Mouse (Mus musculus): ENCODE data around the gene Sympk. TPM values are rescaled to one million over a fixed set of nuclear protein-coding genes. Genes with fewer than 3 reads are reported as not detected.

Sympk gene
- polyA plus RNA-seq, 1 experiment from 2014 or later = 26.8 TPM

DNA sequence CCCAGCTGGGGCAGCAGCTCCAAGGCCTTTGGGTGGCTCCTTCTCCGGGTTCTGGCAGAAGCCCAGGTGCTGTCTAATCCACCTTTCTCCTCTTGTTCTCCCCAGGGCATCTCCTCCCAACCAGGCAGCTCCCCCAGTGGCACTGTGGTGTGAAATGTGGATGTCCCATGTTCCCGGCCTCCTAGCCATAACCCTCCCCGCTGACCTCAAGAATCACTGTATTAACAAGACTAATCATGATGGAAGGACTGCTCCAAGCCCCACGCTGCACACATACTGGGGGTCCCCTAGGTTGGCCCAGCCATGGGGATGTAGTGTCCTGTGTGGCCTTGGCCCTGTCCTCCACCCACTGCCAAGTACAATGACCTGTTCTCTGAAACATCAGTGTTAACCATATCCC is 58.0 kb downstream of the Sympk start:
- 79% methylated on average over 4 of the region's 4 CpGs for WGBS
- Histone ChIP-seq H3K27me3 (ENCODE audit: insufficient read depth, low read length) (no peaks in the 10 kb centered on the region), H3K9me3 (ENCODE audit: low read depth, low read length) (no peaks in the 10 kb centered on the region), H3K4me2 (no peak overlapping the region), H3K9ac (peak overlapping the region; percentile 7; the same call in 1 of the 2 replicates), H3K36me3 (ENCODE audit: insufficient read depth) (peaks cover 62% of the 10 kb centered on the region), H3K27ac (ENCODE audit: low read depth) (no peak overlapping the region), H3K4me1 (ENCODE audit: insufficient read depth) (peaks cover 14% of the 10 kb centered on the region), H3K4me3 (ENCODE audit: low read depth, low read length) (no peak overlapping the region)
- ATAC-seq (ENCODE audit: insufficient read depth) (no peak), DNase-seq (no peak)
- TF ChIP-seq CTCF (IDR thresholded peaks at IDR 0.05; ENCODE audit: low read depth) = no peak

GRCm38 (mm10) chr7:19083096-19083495 is 58.9 kb downstream of the Sympk start:
- peaks cover 67% of the 10 kb centered on the region for H3K36me3 ChIP-seq (ENCODE audit: insufficient read depth)
- ATAC-seq (ENCODE audit: insufficient read depth) = peak; percentile 3; the same call in 1 of the 2 replicates
- no peak for TF ChIP-seq CTCF (IDR thresholded peaks at IDR 0.05; ENCODE audit: low read depth)
- peak overlapping the region; percentile 28; the same call in 1 of the 2 replicates for H3K27ac ChIP-seq (ENCODE audit: low read depth)
- peak overlapping the region; percentile 56 for H3K4me2 ChIP-seq
- peaks cover 9% of the 10 kb centered on the region for H3K4me1 ChIP-seq (ENCODE audit: insufficient read depth)
- no peaks in the 10 kb centered on the region for H3K27me3 ChIP-seq (ENCODE audit: insufficient read depth, low read length)
- H3K9ac ChIP-seq = no peak overlapping the region
- no peak overlapping the region for H3K4me3 ChIP-seq (ENCODE audit: low read depth, low read length)
- DNase-seq = peak; percentile 21
- no peaks in the 10 kb centered on the region for H3K9me3 ChIP-seq (ENCODE audit: low read depth, low read length)
- 47% methylated on average over 6 of the region's 6 CpGs for WGBS

- peak within 1 kb of the TSS; percentile 50 for H3K9ac ChIP-seq
- H3K4me2 ChIP-seq = peak within 1 kb of the TSS; percentile 56
- H3K4me1 ChIP-seq (ENCODE audit: insufficient read depth) = peaks cover 9% of the 10 kb centered on the region
- peak within 1 kb of the TSS; percentile 35 for H3K4me3 ChIP-seq (ENCODE audit: low read depth, low read length)
- H3K36me3 ChIP-seq (ENCODE audit: insufficient read depth) = peaks cover 66% of the 10 kb centered on the region
- TF ChIP-seq CTCF (IDR thresholded peaks at IDR 0.05; ENCODE audit: low read depth) = no peak
- no peaks in the 10 kb centered on the region for H3K27me3 ChIP-seq (ENCODE audit: insufficient read depth, low read length)
- H3K9me3 ChIP-seq (ENCODE audit: low read depth, low read length) = no peaks in the 10 kb centered on the region
- DNase-seq (peak; percentile 33), ATAC-seq (ENCODE audit: insufficient read depth) (peak; percentile 48)
- H3K27ac ChIP-seq (ENCODE audit: low read depth) = peak within 1 kb of the TSS; percentile 59; the same call in 1 of the 2 replicates
- WGBS = 34% methylated on average over 10 of the region's 10 CpGs
These were observed 59.5 kb downstream of the Sympk start, which contains the start of gene Dmpk for GRCm38 (mm10) chr7:19083701-19084100. TSS of gene Dmpk (plus strand) at chr7:19083849.

DNA sequence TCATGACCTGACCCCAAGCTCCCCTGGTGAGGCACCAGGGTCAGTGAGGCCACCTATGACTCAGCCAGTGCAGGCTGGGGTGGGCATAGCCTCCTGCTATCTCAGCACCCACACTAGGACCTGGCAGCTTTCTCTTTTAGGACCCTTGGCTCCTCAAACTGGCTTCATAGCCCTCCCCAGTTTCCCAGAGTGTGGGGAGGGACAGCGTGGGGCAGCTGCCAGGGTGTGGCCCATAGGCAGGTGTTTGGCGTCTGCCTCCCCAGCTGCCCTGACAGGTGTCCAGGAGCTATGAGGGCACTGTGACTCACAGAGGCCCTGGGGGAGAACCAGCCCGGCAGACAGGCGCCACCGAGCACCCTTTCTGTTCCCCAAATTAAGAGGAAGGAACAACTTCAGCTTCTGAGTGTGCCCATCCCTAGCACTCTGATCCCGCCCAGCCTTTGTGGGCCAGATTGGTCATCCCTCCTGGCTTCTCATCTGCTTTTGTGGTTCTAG is 60.1 kb downstream of the Sympk start:
- peaks cover 9% of the 10 kb centered on the region for H3K4me1 ChIP-seq (ENCODE audit: insufficient read depth)
- WGBS = 59% methylated on average over 6 of the region's 6 CpGs
- H3K9ac ChIP-seq = peak overlapping the region; percentile 50
- H3K27ac ChIP-seq (ENCODE audit: low read depth) = peak overlapping the region; percentile 59; the same call in 1 of the 2 replicates
- DNase-seq (no peak), ATAC-seq (ENCODE audit: insufficient read depth) (0 out of 2 replicates have a peak, but pooled peaks have one; percentile 6)
- H3K4me2 ChIP-seq = peak overlapping the region; percentile 56
- TF ChIP-seq CTCF (IDR thresholded peaks at IDR 0.05; ENCODE audit: low read depth) = no peak
- H3K9me3 ChIP-seq (ENCODE audit: low read depth, low read length) = no peaks in the 10 kb centered on the region
- no peaks in the 10 kb centered on the region for H3K27me3 ChIP-seq (ENCODE audit: insufficient read depth, low read length)
- H3K4me3 ChIP-seq (ENCODE audit: low read depth, low read length) = peak overlapping the region; percentile 35
- peaks cover 63% of the 10 kb centered on the region for H3K36me3 ChIP-seq (ENCODE audit: insufficient read depth)

DNA sequence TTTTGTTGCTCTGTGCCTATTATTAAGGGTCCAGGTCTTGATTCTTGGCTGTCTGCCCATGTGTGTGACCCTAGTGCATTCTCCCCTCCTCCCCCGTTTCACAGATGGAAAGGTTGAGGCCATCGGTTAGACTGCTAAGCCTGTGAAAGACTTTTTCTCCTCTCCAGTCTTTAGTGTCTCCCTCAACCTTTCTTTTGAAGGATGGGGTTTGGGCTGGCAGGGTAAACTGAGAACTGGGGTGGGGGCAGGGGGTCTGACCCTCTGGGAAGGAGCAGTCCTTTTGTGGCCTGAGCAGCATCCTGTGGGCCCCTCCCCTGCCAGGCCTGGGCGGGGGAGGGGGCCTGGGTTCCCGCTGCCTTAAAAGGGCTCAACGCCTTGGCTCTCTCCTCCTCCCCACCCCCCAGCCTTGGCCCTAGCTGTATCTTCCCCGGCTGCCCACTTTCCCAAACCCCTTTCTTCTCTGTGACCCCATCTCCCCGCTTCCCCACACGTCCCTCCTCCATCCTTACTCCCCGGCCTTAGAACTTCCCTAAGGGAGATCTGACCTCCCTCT is 60.8 kb downstream of the Sympk start:
- peak overlapping the region; percentile 35 for H3K4me3 ChIP-seq (ENCODE audit: low read depth, low read length)
- ATAC-seq (ENCODE audit: insufficient read depth) (no peak), DNase-seq (peak; percentile 26)
- peaks cover 57% of the 10 kb centered on the region for H3K36me3 ChIP-seq (ENCODE audit: insufficient read depth)
- peaks cover 9% of the 10 kb centered on the region for H3K4me1 ChIP-seq (ENCODE audit: insufficient read depth)
- H3K27ac ChIP-seq (ENCODE audit: low read depth) = peak overlapping the region; percentile 59
- WGBS = 17% methylated on average over 9 of the region's 9 CpGs
- H3K9me3 ChIP-seq (ENCODE audit: low read depth, low read length) = no peaks in the 10 kb centered on the region
- TF ChIP-seq CTCF (IDR thresholded peaks at IDR 0.05; ENCODE audit: low read depth) = no peak
- peak overlapping the region; percentile 28; the same call in 1 of the 2 replicates for H3K9ac ChIP-seq
- H3K4me2 ChIP-seq = peak overlapping the region; percentile 56
- no peaks in the 10 kb centered on the region for H3K27me3 ChIP-seq (ENCODE audit: insufficient read depth, low read length)

- Histone ChIP-seq H3K4me2 (peak overlapping the region; percentile 56), H3K27ac (ENCODE audit: low read depth) (peak overlapping the region; percentile 59), H3K9me3 (ENCODE audit: low read depth, low read length) (no peaks in the 10 kb centered on the region), H3K4me3 (ENCODE audit: low read depth, low read length) (peak overlapping the region; percentile 35), H3K27me3 (ENCODE audit: insufficient read depth, low read length) (no peaks in the 10 kb centered on the region), H3K36me3 (ENCODE audit: insufficient read depth) (peaks cover 55% of the 10 kb centered on the region), H3K4me1 (ENCODE audit: insufficient read depth) (peaks cover 9% of the 10 kb centered on the region), H3K9ac (peak overlapping the region; percentile 28; the same call in 1 of the 2 replicates)
- ATAC-seq (ENCODE audit: insufficient read depth) (0 out of 2 replicates have a peak, but pooled peaks have one; percentile 5), DNase-seq (no peak)
- 10% methylated on average over 6 of the region's 6 CpGs for WGBS
- no peak for TF ChIP-seq CTCF (IDR thresholded peaks at IDR 0.05; ENCODE audit: low read depth)
These were observed 61.3 kb downstream of the Sympk start for GRCm38 (mm10) chr7:19085495-19085894.

DNA sequence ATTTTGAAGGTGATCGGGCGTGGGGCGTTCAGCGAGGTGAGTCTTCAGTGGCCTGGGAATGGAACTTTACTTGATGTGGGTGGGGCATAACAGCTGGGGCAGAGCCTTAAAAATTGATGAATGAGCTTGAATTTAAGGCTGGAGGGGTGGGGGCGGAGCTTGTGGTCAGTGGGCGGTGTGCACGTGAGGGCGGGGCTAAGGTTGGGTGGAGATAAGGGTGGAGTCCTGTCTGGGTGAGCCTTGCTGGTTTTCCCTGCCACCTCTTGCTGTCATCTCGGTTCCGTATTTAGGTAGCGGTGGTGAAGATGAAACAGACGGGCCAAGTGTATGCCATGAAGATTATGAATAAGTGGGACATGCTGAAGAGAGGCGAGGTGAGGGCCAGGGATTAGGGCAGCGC is 61.9 kb downstream of the Sympk start:
- Histone ChIP-seq H3K27me3 (ENCODE audit: insufficient read depth, low read length) (no peaks in the 10 kb centered on the region), H3K9ac (no peak overlapping the region), H3K27ac (ENCODE audit: low read depth) (no peak overlapping the region), H3K4me2 (peak overlapping the region; percentile 56), H3K4me1 (ENCODE audit: insufficient read depth) (peaks cover 9% of the 10 kb centered on the region), H3K4me3 (ENCODE audit: low read depth, low read length) (peak overlapping the region; percentile 35), H3K9me3 (ENCODE audit: low read depth, low read length) (no peaks in the 10 kb centered on the region), H3K36me3 (ENCODE audit: insufficient read depth) (peaks cover 55% of the 10 kb centered on the region)
- no peak for TF ChIP-seq CTCF (IDR thresholded peaks at IDR 0.05; ENCODE audit: low read depth)
- 0 out of 2 replicates have a peak, but pooled peaks have one; percentile 8 for ATAC-seq (ENCODE audit: insufficient read depth)
- whole genome bisulfite sequencing = 12% methylated on average over 14 of the region's 14 CpGs
- DNase-seq = peak; percentile 71
